Mouse (Mus musculus): ENCODE measurements around the gene Cmtm8. TPM values are rescaled to one million over a fixed set of nuclear protein-coding genes. Genes with fewer than 3 reads are reported as not detected.

Gene Cmtm8
- total and polyA plus RNA-seq, 3 experiments, result 0.16 TPM; not detected in 2

GRCm38 (mm10) chr9:114767507-114767906 lies 76.4 kb downstream of the Cmtm8 start:
- Histone ChIP-seq H3K4me1 (ENCODE audit: insufficient read depth, low read depth, low read length) (peaks cover 63% of the 10 kb centered on the region), H3K4me3 (ENCODE audit: low read depth, low read length) (no peak overlapping the region), H3K9me3 (replicated peaks) (peaks cover 9% of the 10 kb centered on the region), H3K27me3 (ENCODE audit: insufficient read depth, low read length) (no peaks in the 10 kb centered on the region), H3K36me3 (replicated peaks) (peaks cover 94% of the 10 kb centered on the region)
- TF ChIP-seq GATA1 (IDR thresholded peaks at IDR 0.05; ENCODE audit: borderline replicate concordance, low read length), result no peak
- no peak for TF ChIP-seq GATA2 (IDR thresholded peaks at IDR 0.05; ENCODE audit: borderline replicate concordance, low read depth, low read length)
- no peak for TF ChIP-seq TAL1 (conservative IDR thresholded peaks at IDR 0.05; ENCODE audit: low read depth, low read length)
- TF ChIP-seq CTCF (IDR thresholded peaks at IDR 0.05; ENCODE audit: low read depth, low read length), result no peak
- no peak for TF ChIP-seq POLR2AphosphoS5 (IDR thresholded peaks at IDR 0.05; ENCODE audit: insufficient replicate concordance, low read depth, low read length)
- DNase-seq (ENCODE audit: low spot score), result no peak
- no peak for ATAC-seq (ENCODE audit: extremely low read depth, insufficient number of reproducible peaks, low FRiP score, poor library complexity, severe bottlenecking)

- peaks cover 64% of the 10 kb centered on the region for H3K4me1 ChIP-seq (ENCODE audit: insufficient read depth, low read depth, low read length)
- TF ChIP-seq GATA1 (IDR thresholded peaks at IDR 0.05; ENCODE audit: borderline replicate concordance, low read length) (no peak), GATA2 (IDR thresholded peaks at IDR 0.05; ENCODE audit: borderline replicate concordance, low read depth, low read length) (no peak), TAL1 (conservative IDR thresholded peaks at IDR 0.05; ENCODE audit: low read depth, low read length) (no peak), POLR2AphosphoS5 (IDR thresholded peaks at IDR 0.05; ENCODE audit: insufficient replicate concordance, low read depth, low read length) (no peak), CTCF (IDR thresholded peaks at IDR 0.05; ENCODE audit: low read depth, low read length) (no peak)
- H3K36me3 ChIP-seq (replicated peaks), result peaks cover 94% of the 10 kb centered on the region
- ATAC-seq (ENCODE audit: extremely low read depth, insufficient number of reproducible peaks, low FRiP score, poor library complexity, severe bottlenecking), result no peak
- H3K27me3 ChIP-seq (ENCODE audit: insufficient read depth, low read length), result no peaks in the 10 kb centered on the region
- H3K4me3 ChIP-seq (ENCODE audit: low read depth, low read length), result no peak overlapping the region
- no peak for DNase-seq (ENCODE audit: low spot score)
- peaks cover 4% of the 10 kb centered on the region for H3K9me3 ChIP-seq (replicated peaks)
These were observed 76.9 kb downstream of the Cmtm8 start for GRCm38 (mm10) chr9:114767030-114767429.

- H3K27me3 ChIP-seq (ENCODE audit: insufficient read depth, low read length), result no peaks in the 10 kb centered on the region
- peaks cover 97% of the 10 kb centered on the region for H3K36me3 ChIP-seq (replicated peaks)
- DNase-seq (ENCODE audit: low spot score) (no peak), ATAC-seq (ENCODE audit: extremely low read depth, insufficient number of reproducible peaks, low FRiP score, poor library complexity, severe bottlenecking) (no peak)
- TF ChIP-seq CTCF (IDR thresholded peaks at IDR 0.05; ENCODE audit: low read depth, low read length), result no peak
- TF ChIP-seq GATA1 (IDR thresholded peaks at IDR 0.05; ENCODE audit: borderline replicate concordance, low read length), result no peak
- TF ChIP-seq TAL1 (conservative IDR thresholded peaks at IDR 0.05; ENCODE audit: low read depth, low read length), result no peak
- no peak for TF ChIP-seq POLR2AphosphoS5 (IDR thresholded peaks at IDR 0.05; ENCODE audit: insufficient replicate concordance, low read depth, low read length)
- no peak for TF ChIP-seq GATA2 (IDR thresholded peaks at IDR 0.05; ENCODE audit: borderline replicate concordance, low read depth, low read length)
- H3K9me3 ChIP-seq (replicated peaks), result 0 out of 2 replicates have a peak, but pooled peaks cover 2% of the 10 kb centered on the region
- H3K4me1 ChIP-seq (ENCODE audit: insufficient read depth, low read depth, low read length), result peaks cover 58% of the 10 kb centered on the region
- H3K4me3 ChIP-seq (ENCODE audit: low read depth, low read length), result 0 out of 2 replicates have a peak overlapping the region, but pooled peaks have one; percentile 17
These were observed 80.6 kb downstream of the Cmtm8 start for GRCm38 (mm10) chr9:114763341-114763740.

GRCm38 (mm10) chr9:114761848-114762247 lies 82.1 kb downstream of the Cmtm8 start:
- Histone ChIP-seq H3K36me3 (replicated peaks) (peaks cover 96% of the 10 kb centered on the region), H3K27me3 (ENCODE audit: insufficient read depth, low read length) (no peaks in the 10 kb centered on the region), H3K4me3 (ENCODE audit: low read depth, low read length) (no peak overlapping the region; the same call in 1 of the 2 replicates), H3K9me3 (replicated peaks) (no peaks in the 10 kb centered on the region), H3K4me1 (ENCODE audit: insufficient read depth, low read depth, low read length) (peaks cover 48% of the 10 kb centered on the region)
- DNase-seq (ENCODE audit: low spot score) (no peak), ATAC-seq (ENCODE audit: extremely low read depth, insufficient number of reproducible peaks, low FRiP score, poor library complexity, severe bottlenecking) (peak; percentile 59)
- TF ChIP-seq TAL1 (conservative IDR thresholded peaks at IDR 0.05; ENCODE audit: low read depth, low read length), result no peak
- TF ChIP-seq GATA1 (IDR thresholded peaks at IDR 0.05; ENCODE audit: borderline replicate concordance, low read length), result no peak
- no peak for TF ChIP-seq GATA2 (IDR thresholded peaks at IDR 0.05; ENCODE audit: borderline replicate concordance, low read depth, low read length)
- TF ChIP-seq CTCF (IDR thresholded peaks at IDR 0.05; ENCODE audit: low read depth, low read length), result no peak
- no peak for TF ChIP-seq POLR2AphosphoS5 (IDR thresholded peaks at IDR 0.05; ENCODE audit: insufficient replicate concordance, low read depth, low read length)

GRCm38 (mm10) chr9:114760353-114760752 lies 83.6 kb downstream of the Cmtm8 start:
- Histone ChIP-seq H3K4me3 (ENCODE audit: low read depth, low read length) (no peak overlapping the region), H3K36me3 (replicated peaks) (peaks cover 96% of the 10 kb centered on the region), H3K4me1 (ENCODE audit: insufficient read depth, low read depth, low read length) (peaks cover 49% of the 10 kb centered on the region), H3K27me3 (ENCODE audit: insufficient read depth, low read length) (no peaks in the 10 kb centered on the region), H3K9me3 (replicated peaks) (no peaks in the 10 kb centered on the region)
- ATAC-seq (ENCODE audit: extremely low read depth, insufficient number of reproducible peaks, low FRiP score, poor library complexity, severe bottlenecking) (no peak), DNase-seq (ENCODE audit: low spot score) (no peak)
- TF ChIP-seq GATA1 (IDR thresholded peaks at IDR 0.05; ENCODE audit: borderline replicate concordance, low read length), result no peak
- TF ChIP-seq CTCF (IDR thresholded peaks at IDR 0.05; ENCODE audit: low read depth, low read length), result no peak
- TF ChIP-seq GATA2 (IDR thresholded peaks at IDR 0.05; ENCODE audit: borderline replicate concordance, low read depth, low read length), result no peak
- no peak for TF ChIP-seq TAL1 (conservative IDR thresholded peaks at IDR 0.05; ENCODE audit: low read depth, low read length)
- TF ChIP-seq POLR2AphosphoS5 (IDR thresholded peaks at IDR 0.05; ENCODE audit: insufficient replicate concordance, low read depth, low read length), result no peak

GRCm38 (mm10) chr9:114759886-114760285 lies 84.1 kb downstream of the Cmtm8 start:
- H3K9me3 ChIP-seq (replicated peaks), result no peaks in the 10 kb centered on the region
- ATAC-seq (ENCODE audit: extremely low read depth, insufficient number of reproducible peaks, low FRiP score, poor library complexity, severe bottlenecking) (no peak), DNase-seq (ENCODE audit: low spot score) (no peak)
- peaks cover 96% of the 10 kb centered on the region for H3K36me3 ChIP-seq (replicated peaks)
- peaks cover 50% of the 10 kb centered on the region for H3K4me1 ChIP-seq (ENCODE audit: insufficient read depth, low read depth, low read length)
- no peaks in the 10 kb centered on the region for H3K27me3 ChIP-seq (ENCODE audit: insufficient read depth, low read length)
- no peak for TF ChIP-seq CTCF (IDR thresholded peaks at IDR 0.05; ENCODE audit: low read depth, low read length)
- no peak for TF ChIP-seq TAL1 (conservative IDR thresholded peaks at IDR 0.05; ENCODE audit: low read depth, low read length)
- no peak for TF ChIP-seq POLR2AphosphoS5 (IDR thresholded peaks at IDR 0.05; ENCODE audit: insufficient replicate concordance, low read depth, low read length)
- TF ChIP-seq GATA1 (IDR thresholded peaks at IDR 0.05; ENCODE audit: borderline replicate concordance, low read length), result no peak
- no peak for TF ChIP-seq GATA2 (IDR thresholded peaks at IDR 0.05; ENCODE audit: borderline replicate concordance, low read depth, low read length)
- no peak overlapping the region for H3K4me3 ChIP-seq (ENCODE audit: low read depth, low read length)
